Mouse (Mus musculus) urinary bladder, postnatal 25 days (tissue): ENCODE data around the gene Ifi35.
"Not testable (repeated sequence)": the region's sequence is repeated elsewhere in the genome, so short reads cannot be mapped to it uniquely, and the experiment has no call there.

Experiments used
- DNase-seq: peaks from one replicate; pipeline ENCODE4 v3.0.0; 2022; ENCODE audit warnings: low spot score

The Ifi35 gene

GRCm38 (mm10) chr11:101447786-101448185 is 421 bp upstream of the Ifi35 start:
- DNase-seq = no peak

- DNase-seq = no peak
Measured at GRCm38 (mm10) chr11:101448899-101449298, 692 bp downstream of the Ifi35 start.

GRCm38 (mm10) chr11:101449596-101449995 is 1.4 kb downstream of the Ifi35 start:
- not testable (repeated sequence) for DNase-seq

DNA sequence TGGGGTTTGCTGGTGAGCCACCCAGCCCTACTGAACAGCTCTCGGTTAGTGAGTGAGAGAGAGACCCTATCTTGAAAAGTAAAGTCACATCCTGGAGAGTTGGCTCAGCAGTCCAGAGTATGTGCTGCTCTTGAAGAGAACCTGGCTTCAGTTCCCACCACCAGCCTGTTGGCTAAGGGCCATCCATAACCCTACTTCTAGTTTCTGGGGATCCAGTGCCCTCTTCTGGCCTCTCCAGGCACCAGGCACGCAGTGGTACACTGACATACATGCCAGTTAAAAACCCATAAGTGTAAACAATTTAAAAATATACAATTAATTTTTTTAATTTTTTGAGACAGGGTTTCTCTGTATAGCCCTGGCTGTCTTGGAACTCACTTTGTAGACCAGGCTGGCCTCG is 2.2 kb downstream of the Ifi35 start:
- DNase-seq = no peak

GRCm38 (mm10) chr11:101451536-101451935 is 3.3 kb downstream of the Ifi35 start:
- no peak for DNase-seq

DNA sequence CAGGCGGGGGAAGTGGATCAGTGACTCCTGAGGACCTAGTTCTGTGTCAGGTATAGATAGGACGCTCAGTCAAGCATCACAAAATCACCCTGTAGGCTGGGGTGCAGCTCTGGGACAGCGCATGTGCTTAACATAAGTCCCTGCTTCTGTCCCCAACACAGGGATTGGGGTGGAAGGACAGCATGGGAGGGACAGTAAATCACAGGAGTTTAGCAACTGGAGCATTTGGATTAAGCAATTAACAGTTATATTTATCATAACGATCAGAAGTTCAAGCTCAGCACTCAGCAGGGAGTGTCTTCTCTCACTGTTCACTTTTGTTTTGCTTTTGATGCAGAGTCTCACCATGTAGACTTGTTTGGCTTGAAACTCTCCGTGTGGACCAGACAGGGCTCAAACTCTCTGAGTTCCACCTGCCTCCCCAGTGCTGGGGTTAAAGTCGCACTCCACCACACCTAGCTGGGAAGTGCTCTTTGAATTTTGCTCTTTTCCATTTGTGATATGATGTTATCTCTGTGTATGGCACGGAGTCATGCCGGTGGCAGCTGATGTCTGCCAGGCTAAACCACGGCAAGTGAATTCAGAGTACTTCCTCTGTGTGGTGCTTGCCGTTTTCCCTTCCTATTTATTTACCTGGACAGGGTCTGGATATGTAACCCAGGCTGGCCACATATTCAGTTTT is 4.0 kb downstream of the Ifi35 start:
- DNase-seq = no peak

DNA sequence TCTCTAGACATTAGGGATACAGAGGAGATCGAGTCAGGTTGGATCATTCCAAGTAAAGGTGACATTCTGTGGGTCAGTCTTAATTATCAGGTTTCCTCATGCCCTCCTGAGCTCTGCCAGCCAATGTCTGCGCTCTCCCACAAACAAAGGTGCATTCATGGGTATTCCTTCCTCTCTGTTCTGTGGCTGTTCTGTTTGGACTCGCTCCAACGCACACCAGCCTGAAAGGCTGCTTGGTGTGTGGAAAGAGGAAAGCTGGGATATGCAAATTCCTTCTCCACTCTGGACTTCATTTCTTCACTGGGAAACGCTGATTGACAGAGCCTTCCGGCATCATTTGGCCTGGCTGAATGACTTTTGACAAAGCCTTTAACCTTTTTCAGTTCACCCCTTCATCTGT is 6.5 kb downstream of the Ifi35 start:
- DNase-seq = no peak

DNA sequence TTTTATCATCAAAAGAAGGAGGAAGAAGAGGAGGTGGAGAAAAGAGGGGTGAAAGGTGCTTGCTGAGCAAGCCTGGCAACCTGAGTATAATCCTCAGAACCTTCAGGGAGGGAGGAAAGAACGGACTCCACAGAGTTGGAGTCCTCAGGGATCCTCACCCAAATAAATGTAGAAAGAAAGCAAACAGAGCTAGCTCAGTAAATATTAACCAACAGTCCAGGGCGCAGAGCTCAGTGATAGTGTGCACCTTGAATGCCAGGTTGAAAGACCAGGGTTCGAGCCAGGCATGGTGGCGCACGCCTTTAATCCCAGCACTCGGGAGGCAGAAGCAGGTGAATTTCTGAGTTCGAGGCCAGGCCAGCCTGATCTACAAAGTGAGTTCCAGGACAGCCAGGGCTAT is 7.4 kb downstream of the Ifi35 start:
- DNase-seq = no peak

DNA sequence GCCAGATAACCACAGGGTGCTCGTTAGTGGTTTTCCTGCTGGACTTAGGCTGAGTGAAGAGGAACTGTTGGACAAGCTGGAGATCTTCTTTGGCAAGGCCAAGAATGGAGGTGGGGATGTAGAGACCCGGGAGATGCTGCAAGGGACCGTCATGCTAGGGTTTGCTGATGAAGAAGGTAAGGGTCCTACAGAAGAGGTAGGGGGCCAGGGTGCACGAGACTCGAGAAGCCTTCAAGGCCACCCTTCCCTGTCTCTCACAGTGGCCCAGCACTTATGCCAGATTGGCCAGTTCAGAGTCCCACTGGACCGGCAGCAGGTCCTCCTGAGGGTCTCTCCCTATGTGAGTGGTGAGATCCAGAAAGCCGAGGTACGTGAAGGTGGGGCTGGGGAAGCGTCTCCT is 9.4 kb downstream of the Ifi35 start:
- DNase-seq = no peak

GRCm38 (mm10) chr11:101458217-101458616 is 10.0 kb downstream of the Ifi35 start:
- no peak for DNase-seq

GRCm38 (mm10) chr11:101459716-101460115 is 11.5 kb downstream of the Ifi35 start:
- DNase-seq = no peak

- no peak for DNase-seq
Measured at GRCm38 (mm10) chr11:101460321-101460720, 12.1 kb downstream of the Ifi35 start.

- no peak for DNase-seq
Measured at GRCm38 (mm10) chr11:101462141-101462540, 13.9 kb downstream of the Ifi35 start.

- DNase-seq = no peak
Measured at GRCm38 (mm10) chr11:101462583-101463440, 14.6 kb downstream of the Ifi35 start.

- peak; percentile 62 for DNase-seq
Measured at GRCm38 (mm10) chr11:101464211-101465100, 16.2 kb downstream of the Ifi35 start, which contains the start of gene Rnd2. TSS of gene Rnd2 (plus strand) at chr11:101464999.

GRCm38 (mm10) chr11:101465101-101465868 is 17.1 kb downstream of the Ifi35 start:
- peak; percentile 70 for DNase-seq

DNA sequence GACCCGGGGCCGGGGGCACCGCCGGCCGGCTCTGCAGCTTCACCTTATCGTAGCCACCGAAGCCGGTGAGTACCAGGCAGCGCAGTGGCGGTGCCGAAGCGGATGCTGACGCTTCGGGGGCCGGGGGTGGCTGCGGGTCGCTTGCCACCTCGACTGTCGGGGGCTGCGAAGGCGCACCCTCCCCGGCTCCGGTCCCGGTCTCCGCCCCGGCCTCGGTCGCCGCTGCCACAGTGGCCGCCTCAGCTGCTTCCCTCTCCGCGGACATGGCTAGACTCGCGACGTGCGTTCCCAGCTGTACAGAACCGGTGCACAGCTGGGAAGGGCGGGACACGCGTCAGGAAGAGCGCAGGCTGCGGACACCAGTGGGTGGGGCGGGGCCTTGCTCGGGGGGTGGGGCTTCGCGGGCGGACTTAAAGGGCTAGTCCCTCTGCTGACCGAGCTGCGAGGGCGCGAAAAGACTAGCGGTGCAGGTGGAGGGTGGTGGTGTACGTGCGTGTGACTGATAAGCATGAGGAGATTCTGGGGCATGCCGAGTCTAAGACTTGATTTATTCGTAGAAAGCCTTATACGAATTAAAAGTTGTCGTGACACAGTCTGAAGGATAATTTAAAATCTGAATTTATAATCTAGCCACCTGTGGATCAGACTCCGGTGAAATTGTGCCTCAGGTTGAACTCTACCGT is 17.8 kb downstream of the Ifi35 start, which contains the start of gene Vat1:
Vat1 (minus strand) TSS at position 362 of the 683 bp plus-strand sequence.
- DNase-seq = peak; percentile 72

DNA sequence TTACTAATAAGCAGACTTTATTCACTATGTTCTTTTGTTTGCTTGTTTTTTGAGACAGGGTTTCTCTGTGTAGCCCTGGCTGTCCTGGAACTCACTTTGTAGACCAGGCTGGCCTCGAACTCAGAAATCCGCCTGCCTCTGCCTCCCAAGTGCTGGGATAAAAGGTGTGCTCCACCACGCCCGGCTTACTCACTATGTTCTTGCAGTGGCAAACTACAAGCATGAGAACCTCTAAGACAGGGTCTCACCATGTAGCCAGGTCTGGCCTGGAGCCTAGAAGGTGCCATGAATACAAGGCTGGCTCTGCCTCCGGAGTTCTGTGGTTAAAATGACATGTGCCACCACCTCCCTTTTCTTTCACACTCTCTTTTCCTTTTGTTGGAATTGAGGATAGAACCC is 18.3 kb downstream of the Ifi35 start:
- not testable (repeated sequence) for DNase-seq

DNA sequence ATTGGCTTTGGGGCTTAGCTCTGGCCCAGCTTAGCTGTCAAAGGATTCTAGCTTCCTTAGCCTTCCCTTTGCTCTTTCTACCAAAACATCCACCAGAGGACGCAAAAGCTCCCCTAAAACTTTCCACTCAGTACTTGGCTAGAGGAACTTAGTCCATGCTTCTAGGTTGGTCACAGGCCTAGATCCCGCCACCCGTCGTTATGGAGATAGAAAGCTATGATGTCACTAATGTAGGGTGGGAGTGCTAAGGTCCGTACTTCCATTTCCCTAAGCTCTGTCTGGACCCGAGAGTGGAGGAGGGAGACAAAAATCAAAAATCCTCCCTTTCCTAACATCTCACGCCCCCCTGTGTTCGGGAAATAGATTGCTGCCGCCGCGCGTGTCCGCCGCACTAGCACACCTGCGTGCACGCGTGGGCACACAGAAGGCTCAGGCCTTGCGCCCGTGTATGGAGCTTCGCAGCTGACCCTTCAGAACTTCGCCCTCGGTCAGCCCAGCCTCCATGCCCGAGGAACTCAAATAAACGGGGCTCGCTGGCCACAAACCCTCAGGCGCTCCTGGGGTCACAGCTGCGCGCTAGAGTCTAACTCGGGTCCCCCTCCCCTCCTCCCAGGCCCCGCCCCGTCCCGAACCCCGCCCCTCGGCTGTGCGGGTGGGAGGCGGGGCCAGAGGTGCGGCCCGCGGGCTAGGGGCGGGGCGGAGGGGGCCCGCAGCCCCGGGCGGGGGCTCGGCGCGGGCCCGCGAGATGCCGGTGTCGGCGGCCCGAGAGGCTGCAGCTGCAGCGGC is 19.5 kb downstream of the Ifi35 start:
- peak; percentile 61 for DNase-seq

DNA sequence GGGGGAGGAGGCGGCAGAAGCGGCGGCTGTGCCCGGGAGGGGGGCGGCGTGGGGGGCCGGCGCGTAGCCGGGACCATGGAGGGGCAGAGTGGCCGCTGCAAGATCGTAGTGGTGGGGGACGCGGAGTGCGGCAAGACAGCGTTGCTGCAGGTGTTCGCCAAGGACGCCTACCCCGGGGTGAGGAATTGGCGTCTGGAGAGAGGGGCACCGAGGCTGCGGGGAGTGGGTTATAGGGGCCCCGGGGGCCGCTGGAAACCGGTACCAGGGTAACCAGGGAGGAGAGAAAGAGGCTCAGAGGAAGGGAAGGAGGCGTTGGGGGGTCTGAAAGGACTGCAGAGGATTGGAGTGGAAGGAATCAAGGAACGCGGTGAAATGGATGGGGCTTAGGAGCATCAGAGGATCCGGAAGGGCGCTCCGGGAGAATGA is 20.1 kb downstream of the Ifi35 start:
- no peak for DNase-seq
